Mouse (Mus musculus) B cell, adult 2 months (primary cell): ENCODE data around the gene Ccl26.
A peak's percentile ranks its signal among the peaks of the same experiment; 100 is the strongest.
"Not testable (repeated sequence)": the region's sequence is repeated elsewhere in the genome, so short reads cannot be mapped to it uniquely, and the experiment has no call there.

ENCODE experiments used
- DNase-seq, 2 experiments: peaks; one replicate each; pipeline ENCODE4 v3.0.0; 2022

Gene Ccl26

GRCm38 (mm10) chr5:135563469-135563868, at the start of gene Ccl26:
Gene Ccl26 (minus strand): TSS chr5:135563569.
- no peak for DNase-seq

GRCm38 (mm10) chr5:135609794-135610193, 46.4 kb upstream of the Ccl26 start:
- no peak for DNase-seq

GRCm38 (mm10) chr5:135607581-135607980, 44.2 kb upstream of the Ccl26 start:
- no peak for DNase-seq

GRCm38 (mm10) chr5:135606717-135607116, 43.3 kb upstream of the Ccl26 start:
- DNase-seq, result not testable (repeated sequence)

- DNase-seq, result not testable (repeated sequence)
These were observed 41.3 kb upstream of the Ccl26 start for GRCm38 (mm10) chr5:135604643-135605042.

- DNase-seq, result no peak
These were observed 26.8 kb upstream of the Ccl26 start for GRCm38 (mm10) chr5:135589996-135590784.

GRCm38 (mm10) chr5:135587764-135588163, 24.4 kb upstream of the Ccl26 start:
- no peak for DNase-seq

- DNase-seq, result no peak
These were observed 22.3 kb upstream of the Ccl26 start for GRCm38 (mm10) chr5:135585691-135586090.

GRCm38 (mm10) chr5:135582330-135582729, 19.0 kb upstream of the Ccl26 start:
- no peak for DNase-seq

GRCm38 (mm10) chr5:135579331-135579751, 16.0 kb upstream of the Ccl26 start:
- no peak for DNase-seq

- DNase-seq, result no peak
These were observed 12.7 kb upstream of the Ccl26 start for GRCm38 (mm10) chr5:135576055-135576454.

- DNase-seq, result no peak
These were observed 9.6 kb upstream of the Ccl26 start, which contains the start of gene Ccl24 for GRCm38 (mm10) chr5:135573006-135573405. Gene Ccl24 (minus strand): TSS chr5:135573049.

GRCm38 (mm10) chr5:135568698-135569097, 5.3 kb upstream of the Ccl26 start:
- no peak for DNase-seq

GRCm38 (mm10) chr5:135567556-135568265, 4.3 kb upstream of the Ccl26 start:
- no peak for DNase-seq

GRCm38 (mm10) chr5:135557671-135558070, 5.7 kb downstream of the Ccl26 start:
- no peak for DNase-seq

- DNase-seq, result no peak
These were observed 6.3 kb downstream of the Ccl26 start for GRCm38 (mm10) chr5:135557051-135557450.

- no peak for DNase-seq
These were observed 7.1 kb downstream of the Ccl26 start for GRCm38 (mm10) chr5:135556259-135556658.

- no peak for DNase-seq
These were observed 11.8 kb downstream of the Ccl26 start for GRCm38 (mm10) chr5:135551591-135551990.

GRCm38 (mm10) chr5:135550910-135551309, 12.5 kb downstream of the Ccl26 start:
- DNase-seq, result peak; percentile 43 to 49

- no peak for DNase-seq
These were observed 15.4 kb downstream of the Ccl26 start for GRCm38 (mm10) chr5:135547990-135548389.

GRCm38 (mm10) chr5:135544865-135545797, 18.2 kb downstream of the Ccl26 start, which contains the start of gene Hip1:
Gene Hip1 (minus strand): TSS chr5:135545120.
- peak; percentile 97 to 98 for DNase-seq

GRCm38 (mm10) chr5:135544032-135544558, 19.3 kb downstream of the Ccl26 start:
- no peak for DNase-seq
